Mouse (Mus musculus) lung, embryonic 16.5 days (tissue): ENCODE results near the gene Nrxn2. TPM values are rescaled to one million over a fixed set of nuclear protein-coding genes. Genes with fewer than 3 reads are reported as not detected.

Experiments used
- ATAC-seq: fragments of 200-750 bp; cut with Nextera tagmentation; 2 replicates; pipeline ENCODE4 v1.8.0; 2017; ENCODE audit warnings: low read depth, mild to moderate bottlenecking, moderate library complexity
- H3K27ac ChIP-seq: fragments of 300-500 bp; sonication (generic); 2 replicates; pipeline ENCODE4 v1.5.1; 2014; ENCODE audit warnings: mild to moderate bottlenecking, control low read depth, low read length
- H3K27me3 ChIP-seq: fragments of 300-500 bp; sonication (generic); 2 replicates; pipeline ENCODE4 v1.6.1; 2014; ENCODE audit warnings: low read depth, low read length, mixed read lengths; ENCODE audit not compliant: control insufficient read depth, insufficient read depth
- H3K36me3 ChIP-seq: fragments of 300-500 bp; sonication (generic); 2 replicates; pipeline ENCODE4 v1.6.1; 2014; ENCODE audit warnings: low read length; ENCODE audit not compliant: control insufficient read depth, insufficient read depth
- H3K4me1 ChIP-seq: fragments of 300-500 bp; sonication (generic); replicated peaks from 2 replicates; pipeline ENCODE4 v1.6.1; 2014; ENCODE audit warnings: low read length, mixed read lengths; ENCODE audit not compliant: control insufficient read depth, insufficient read depth
- H3K4me2 ChIP-seq: fragments of 300-500 bp; sonication (generic); 2 replicates; pipeline ENCODE4 v1.6.1; 2014; ENCODE audit warnings: low read depth, low read length, control low read depth
- H3K4me3 ChIP-seq: fragments of 300-500 bp; sonication (generic); 2 replicates; pipeline ENCODE4 v1.5.1; 2014; ENCODE audit warnings: mild to moderate bottlenecking, low read length, control low read depth
- H3K9ac ChIP-seq: fragments of 300-500 bp; sonication (generic); 2 replicates; pipeline ENCODE4 v1.6.1; 2014; ENCODE audit warnings: low read length, control low read depth
- H3K9me3 ChIP-seq: fragments of 300-500 bp; sonication (generic); 2 replicates; pipeline ENCODE4 v1.6.1; 2016; ENCODE audit warnings: low read length; ENCODE audit not compliant: control insufficient read depth
- WGBS: fragments of 180-500 bp; shearing (Covaris S2); extraction: QIAGEN DNeasy Blood & Tissue Kit; methylation state at CpG from one replicate; pipeline ENCODE4 v1.1.7; 2014; 5-methylcytosine and 5-hydroxymethylcytosine counted together
- polyA plus RNA-seq: library from polyadenylated mRNA; unstranded; fragments of >200 nt; fragmentation: Nextera tagmentation; extraction: Ambion mirVana; gene quantifications from 2 replicates; pipeline ENCODE4 v1.2.1, GENCODE M21; 2015

The Nrxn2 gene
- polyA plus RNA-seq, 1 experiment from 2014 or later, result 0.88 TPM

DNA sequence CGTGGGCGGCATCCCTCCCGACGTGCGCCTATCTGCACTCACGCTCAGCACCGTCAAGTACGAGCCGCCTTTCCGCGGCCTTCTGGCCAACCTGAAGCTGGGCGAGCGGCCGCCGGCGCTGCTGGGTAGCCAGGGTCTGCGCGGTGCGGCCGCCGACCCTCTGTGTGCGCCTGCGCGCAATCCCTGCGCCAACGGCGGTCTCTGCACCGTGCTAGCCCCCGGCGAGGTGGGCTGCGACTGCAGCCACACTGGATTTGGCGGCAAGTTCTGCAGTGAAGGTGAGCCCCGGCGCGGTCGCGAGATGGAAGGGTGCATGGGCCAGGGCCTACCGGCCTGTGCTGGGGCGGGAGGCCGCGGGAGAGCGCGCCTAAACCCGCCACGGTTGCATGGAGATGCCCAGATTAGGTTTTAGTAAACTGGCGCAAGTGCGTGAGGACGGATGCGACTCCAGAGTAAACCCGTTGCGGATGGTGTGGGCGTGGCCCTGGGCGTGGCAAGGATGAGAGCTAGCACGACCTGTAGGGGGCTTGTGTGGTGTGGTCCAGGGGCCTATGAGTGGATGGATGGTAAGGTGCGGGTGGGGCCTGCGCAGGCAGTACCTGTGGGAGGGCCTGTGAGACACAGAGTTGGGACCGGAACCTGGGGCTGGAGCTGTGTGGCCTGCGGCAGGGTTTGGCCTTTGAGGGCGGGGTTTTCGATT is 10.1 kb downstream of the Nrxn2 start:
- H3K27me3 ChIP-seq, result peaks cover 56% of the 10 kb centered on the region
- no peak overlapping the region for H3K27ac ChIP-seq
- H3K4me3 ChIP-seq, result peak overlapping the region; percentile 30
- H3K9me3 ChIP-seq, result no peaks in the 10 kb centered on the region
- peaks cover 13% of the 10 kb centered on the region for H3K4me1 ChIP-seq
- under 1% methylated on average over 60 of the region's 60 CpGs for WGBS
- no peaks in the 10 kb centered on the region for H3K36me3 ChIP-seq
- ATAC-seq, result peak; percentile 41; the same call in 1 of the 2 replicates
- H3K9ac ChIP-seq, result no peak overlapping the region
- peak overlapping the region; percentile 46 for H3K4me2 ChIP-seq

DNA sequence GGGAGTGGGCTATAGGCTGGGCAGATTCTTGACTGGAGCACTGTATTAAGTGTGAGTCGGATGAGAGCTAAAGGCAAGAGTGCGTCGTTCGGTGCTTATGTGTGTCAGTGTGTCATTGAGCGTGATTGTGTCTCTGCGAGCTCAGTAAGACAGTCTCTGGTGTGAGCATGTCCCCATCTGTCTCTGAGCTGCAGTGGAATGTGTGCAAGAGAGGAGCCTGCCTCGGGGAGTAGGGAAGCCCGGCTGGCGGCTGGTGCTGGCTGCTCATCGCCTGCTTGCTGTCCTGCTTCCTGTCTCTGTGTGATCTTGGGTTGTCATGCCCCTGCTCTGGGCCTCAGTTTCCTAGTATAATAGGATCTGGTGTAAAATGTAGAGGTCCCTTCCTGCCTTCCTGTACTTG is 24.5 kb downstream of the Nrxn2 start:
- Histone ChIP-seq H3K4me1 (peaks cover 2% of the 10 kb centered on the region), H3K9me3 (no peaks in the 10 kb centered on the region), H3K27ac (no peak overlapping the region), H3K4me3 (no peak overlapping the region), H3K27me3 (no peaks in the 10 kb centered on the region), H3K9ac (no peak overlapping the region), H3K36me3 (no peaks in the 10 kb centered on the region), H3K4me2 (no peak overlapping the region)
- ATAC-seq, result no peak
- 58% methylated on average over 10 of the region's 10 CpGs for WGBS

DNA sequence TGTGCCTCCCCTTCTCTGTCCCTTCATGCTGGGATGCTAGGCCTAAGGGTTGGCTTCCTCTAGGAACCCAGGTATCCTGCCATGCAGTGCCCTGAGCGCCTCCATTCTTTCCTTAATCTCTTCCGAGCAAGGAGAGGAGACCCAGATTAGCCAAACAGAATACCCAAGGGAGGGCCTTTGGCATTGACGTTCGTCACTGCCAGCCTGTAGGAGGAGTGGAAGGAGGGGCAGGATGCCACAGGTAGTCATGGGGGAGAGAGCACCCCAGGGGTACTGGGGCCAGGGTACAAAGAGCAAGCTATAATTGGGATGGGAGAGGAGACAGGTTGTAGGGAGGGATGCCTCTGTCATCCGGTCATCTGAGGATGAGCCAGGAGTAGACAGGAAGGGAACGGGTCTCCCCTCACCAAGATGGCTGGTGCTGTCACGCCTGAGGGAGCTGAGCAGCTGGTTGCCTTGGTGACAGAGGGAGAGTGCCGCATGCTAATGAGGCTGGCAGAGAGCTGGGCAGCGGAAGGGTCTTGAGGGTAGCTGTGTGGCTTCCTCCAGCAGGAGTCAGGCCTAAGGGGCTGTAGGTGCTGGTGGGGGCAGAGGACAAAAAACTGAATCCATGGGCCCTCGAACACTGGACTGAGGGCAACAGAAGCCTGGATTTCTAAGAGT is 27.4 kb downstream of the Nrxn2 start:
- Histone ChIP-seq H3K27me3 (no peaks in the 10 kb centered on the region), H3K4me3 (no peak overlapping the region), H3K4me1 (peaks cover 6% of the 10 kb centered on the region), H3K9ac (no peak overlapping the region), H3K4me2 (no peak overlapping the region), H3K27ac (no peak overlapping the region), H3K36me3 (no peaks in the 10 kb centered on the region), H3K9me3 (no peaks in the 10 kb centered on the region)
- ATAC-seq, result no peak
- 51% methylated on average over 10 of the region's 10 CpGs for WGBS

DNA sequence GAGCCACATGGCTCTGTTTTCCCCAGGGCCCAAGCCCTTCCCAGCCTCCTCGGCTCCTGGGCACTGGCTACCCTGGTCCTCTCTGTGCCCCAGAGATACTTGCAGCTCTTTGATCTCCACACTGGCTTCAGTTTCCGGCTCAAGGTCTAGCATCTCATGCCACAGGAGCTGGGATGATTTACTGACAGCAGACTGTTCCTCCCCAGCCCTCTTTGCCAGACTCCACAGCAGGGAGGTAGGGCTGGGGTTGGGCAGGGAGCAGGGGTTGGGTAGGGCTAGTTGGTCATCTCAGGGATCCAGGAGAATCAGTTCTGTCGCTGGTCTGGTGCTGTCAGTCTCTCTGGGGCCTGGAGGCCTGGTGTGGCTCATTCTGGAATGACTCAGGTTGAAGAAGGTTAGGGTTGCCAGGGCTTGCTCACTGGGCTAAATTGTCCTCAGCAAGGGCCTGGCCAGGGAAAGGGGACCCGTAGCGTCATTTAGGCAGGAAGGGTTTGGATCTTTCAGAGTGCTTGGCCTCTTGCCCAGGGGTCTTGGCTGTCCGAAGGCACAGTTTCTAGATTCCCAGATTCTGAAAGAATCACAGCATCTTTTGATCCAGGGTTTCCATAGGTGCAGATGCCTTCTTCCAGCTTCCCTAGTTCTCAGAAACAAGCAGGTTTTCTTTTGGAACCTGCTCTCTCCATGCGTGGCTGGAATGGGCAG is 28.4 kb downstream of the Nrxn2 start:
- H3K4me3 ChIP-seq, result no peak overlapping the region
- WGBS, result 44% methylated on average over 7 of the region's 7 CpGs
- H3K27ac ChIP-seq, result no peak overlapping the region
- no peaks in the 10 kb centered on the region for H3K27me3 ChIP-seq
- peaks cover 11% of the 10 kb centered on the region for H3K4me1 ChIP-seq
- no peak for ATAC-seq
- no peaks in the 10 kb centered on the region for H3K9me3 ChIP-seq
- H3K36me3 ChIP-seq, result no peaks in the 10 kb centered on the region
- H3K4me2 ChIP-seq, result no peak overlapping the region
- H3K9ac ChIP-seq, result no peak overlapping the region

DNA sequence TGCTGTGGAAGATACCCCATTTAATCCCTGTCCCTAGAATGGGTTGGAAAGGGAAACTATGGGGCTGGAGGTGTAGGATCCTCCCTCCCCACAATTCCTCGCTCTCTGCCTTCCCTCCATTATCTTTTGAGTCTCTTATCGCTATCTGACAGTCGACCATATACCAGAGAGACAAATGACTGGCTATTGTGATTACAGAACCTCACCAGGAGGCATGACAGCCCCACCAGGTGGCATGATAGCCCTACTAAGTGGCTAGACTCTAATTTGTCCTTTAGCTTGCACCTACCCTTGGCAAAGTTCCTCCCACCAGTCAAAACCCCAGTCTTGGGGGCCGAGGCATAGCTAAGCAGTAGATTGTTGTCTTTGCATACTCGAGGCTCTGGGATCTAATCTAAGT is 30.2 kb downstream of the Nrxn2 start:
- Histone ChIP-seq H3K27ac (no peak overlapping the region), H3K4me2 (0 out of 2 replicates have a peak overlapping the region, but pooled peaks have one; percentile 53), H3K36me3 (no peaks in the 10 kb centered on the region), H3K9me3 (no peaks in the 10 kb centered on the region), H3K9ac (no peak overlapping the region), H3K4me3 (no peak overlapping the region), H3K4me1 (peaks cover 14% of the 10 kb centered on the region), H3K27me3 (no peaks in the 10 kb centered on the region)
- WGBS, result 30% methylated on average over 5 of the region's 5 CpGs
- ATAC-seq, result no peak

DNA sequence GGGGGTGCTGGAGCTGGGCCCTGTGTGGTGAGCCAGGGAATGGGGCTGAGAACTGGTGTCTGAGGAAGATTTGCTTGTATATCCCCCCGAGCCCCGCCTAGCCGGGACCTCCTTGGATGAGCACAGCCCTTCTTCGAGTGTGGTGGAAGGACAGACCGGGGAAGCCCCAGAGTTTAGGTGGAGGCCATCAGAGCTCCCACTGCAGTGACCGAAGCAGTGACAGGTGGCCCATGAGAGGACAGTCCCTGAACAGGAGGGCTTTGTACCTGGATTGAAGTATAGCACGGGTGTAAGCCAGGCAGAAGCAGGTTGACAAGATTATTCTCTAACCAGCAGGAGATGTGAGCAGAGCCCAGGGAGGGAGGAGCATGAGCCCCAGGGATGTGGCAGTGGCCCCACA is 31.3 kb downstream of the Nrxn2 start:
- Histone ChIP-seq H3K9ac (no peak overlapping the region), H3K36me3 (no peaks in the 10 kb centered on the region), H3K27me3 (no peaks in the 10 kb centered on the region), H3K4me3 (no peak overlapping the region), H3K9me3 (no peaks in the 10 kb centered on the region), H3K27ac (no peak overlapping the region), H3K4me2 (no peak overlapping the region), H3K4me1 (peaks cover 14% of the 10 kb centered on the region)
- no peak for ATAC-seq
- WGBS, result 63% methylated on average over 7 of the region's 7 CpGs

DNA sequence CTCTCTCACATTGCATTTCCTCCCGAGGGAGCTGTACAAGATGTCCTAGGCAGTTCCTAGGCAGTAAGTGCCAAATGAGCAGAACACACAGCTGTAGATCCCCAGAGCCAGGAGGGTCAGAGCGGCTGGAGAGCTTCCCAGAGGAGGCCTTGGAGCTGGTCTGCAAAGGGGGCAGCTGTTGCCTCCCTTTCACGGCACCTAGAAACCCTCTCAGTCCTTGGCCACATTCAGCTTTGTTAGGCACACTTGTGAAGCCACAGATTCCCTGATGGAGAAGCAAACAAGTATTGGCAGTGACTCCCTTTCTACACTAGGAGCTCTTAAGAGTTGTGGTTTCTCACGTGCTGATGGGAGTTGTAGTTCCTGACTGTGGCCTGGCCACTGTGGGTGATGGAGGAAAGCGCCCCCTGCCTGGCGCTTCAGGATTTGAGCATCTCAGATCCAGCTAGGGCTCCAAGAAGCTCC is 33.5 kb downstream of the Nrxn2 start:
- H3K9me3 ChIP-seq, result no peaks in the 10 kb centered on the region
- H3K36me3 ChIP-seq, result no peaks in the 10 kb centered on the region
- H3K27ac ChIP-seq, result peak overlapping the region; percentile 82
- no peak overlapping the region for H3K4me3 ChIP-seq
- H3K27me3 ChIP-seq, result no peaks in the 10 kb centered on the region
- 12% methylated on average over 6 of the region's 6 CpGs for WGBS
- H3K4me1 ChIP-seq, result peaks cover 14% of the 10 kb centered on the region
- no peak overlapping the region for H3K9ac ChIP-seq
- peak; percentile 93 for ATAC-seq
- H3K4me2 ChIP-seq, result no peak overlapping the region

DNA sequence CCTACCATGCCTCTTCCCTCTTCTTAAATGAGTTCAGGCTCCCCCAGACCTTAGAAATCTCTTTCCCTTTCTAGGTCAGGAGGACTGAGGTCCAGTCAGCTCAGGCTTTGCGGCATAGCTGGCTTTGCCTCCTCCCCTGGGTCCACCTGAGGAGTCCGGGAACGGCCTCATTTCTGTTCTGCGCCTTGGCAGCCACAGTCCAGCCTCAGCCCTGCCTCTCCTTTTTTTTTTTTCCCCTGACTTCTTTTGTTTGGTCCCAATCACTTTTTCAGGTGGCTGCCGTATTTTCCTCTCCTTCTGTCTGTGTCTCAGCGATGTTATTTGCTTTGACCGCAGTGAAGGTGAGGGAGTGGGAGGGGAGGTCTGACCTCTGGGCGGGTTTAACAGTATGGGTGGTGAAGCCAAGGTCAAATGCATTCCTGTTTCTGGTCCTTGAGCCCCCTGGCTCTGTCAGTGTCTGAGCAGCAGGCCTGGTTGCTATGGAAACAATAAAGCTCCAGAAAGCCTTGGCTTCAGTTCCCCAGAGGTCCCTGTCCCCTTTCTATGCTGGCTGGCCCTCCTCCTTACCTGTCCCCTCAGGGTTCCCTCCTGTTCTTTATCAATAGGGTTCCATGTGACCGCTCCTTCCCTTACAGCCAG is 34.3 kb downstream of the Nrxn2 start:
- no peak overlapping the region for H3K4me2 ChIP-seq
- H3K36me3 ChIP-seq, result no peaks in the 10 kb centered on the region
- no peaks in the 10 kb centered on the region for H3K27me3 ChIP-seq
- no peak overlapping the region for H3K9ac ChIP-seq
- ATAC-seq, result no peak
- H3K9me3 ChIP-seq, result no peaks in the 10 kb centered on the region
- H3K4me1 ChIP-seq, result peaks cover 14% of the 10 kb centered on the region
- H3K4me3 ChIP-seq, result no peak overlapping the region
- H3K27ac ChIP-seq, result no peak overlapping the region
- 46% methylated on average over 9 of the region's 9 CpGs for WGBS

DNA sequence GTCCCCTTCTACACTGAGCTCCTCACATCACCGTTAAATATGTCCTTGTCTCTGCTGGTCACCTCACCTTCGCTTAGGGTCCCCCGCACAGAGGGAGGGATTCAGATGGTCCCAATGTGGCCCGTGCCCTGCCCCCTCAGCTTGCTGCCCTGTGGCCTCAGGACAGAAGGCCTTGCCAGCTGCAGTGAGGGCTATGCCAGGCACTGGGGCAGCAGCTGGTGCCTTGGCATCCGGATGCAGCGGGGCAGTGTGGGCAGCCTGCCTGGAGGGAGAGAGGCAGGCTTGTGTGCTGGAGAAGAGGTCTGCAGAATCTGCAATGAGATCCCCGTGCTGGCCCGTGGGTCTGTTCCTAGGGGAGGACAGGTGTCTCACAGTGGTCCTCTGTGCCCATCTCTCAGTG is 34.8 kb downstream of the Nrxn2 start:
- no peak overlapping the region for H3K9ac ChIP-seq
- no peaks in the 10 kb centered on the region for H3K9me3 ChIP-seq
- H3K4me2 ChIP-seq, result no peak overlapping the region
- no peaks in the 10 kb centered on the region for H3K36me3 ChIP-seq
- no peak overlapping the region for H3K27ac ChIP-seq
- 74% methylated on average over 8 of the region's 8 CpGs for WGBS
- ATAC-seq, result no peak
- H3K4me3 ChIP-seq, result no peak overlapping the region
- H3K27me3 ChIP-seq, result no peaks in the 10 kb centered on the region
- H3K4me1 ChIP-seq, result peaks cover 8% of the 10 kb centered on the region
